Mouse (Mus musculus): Measurements from ENCODE around the gene Bcl11a.

Gene Bcl11a

DNA sequence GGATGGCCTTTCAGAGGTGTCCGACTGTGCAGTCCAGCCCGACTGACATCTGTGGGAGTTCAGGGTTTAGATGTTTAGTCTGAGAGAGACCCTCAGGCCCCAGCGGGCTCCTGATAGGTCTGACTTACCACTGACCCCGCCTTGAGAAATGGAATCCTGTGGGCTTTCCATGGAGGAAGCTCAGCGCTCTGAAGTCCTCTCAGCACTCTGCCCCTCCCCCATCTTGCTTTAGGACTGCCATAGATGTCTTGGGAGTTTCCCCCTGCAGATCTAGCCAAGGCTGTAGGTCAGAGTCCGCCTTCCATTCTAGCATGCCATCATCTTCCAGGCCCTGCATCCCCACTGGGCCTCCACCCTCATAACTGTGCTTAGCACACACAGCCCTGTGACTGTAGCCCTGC is 131.1 kb downstream of the Bcl11a start:
- no peak for DNase-seq (ENCODE audit: low spot score in 2 of 2)

DNA sequence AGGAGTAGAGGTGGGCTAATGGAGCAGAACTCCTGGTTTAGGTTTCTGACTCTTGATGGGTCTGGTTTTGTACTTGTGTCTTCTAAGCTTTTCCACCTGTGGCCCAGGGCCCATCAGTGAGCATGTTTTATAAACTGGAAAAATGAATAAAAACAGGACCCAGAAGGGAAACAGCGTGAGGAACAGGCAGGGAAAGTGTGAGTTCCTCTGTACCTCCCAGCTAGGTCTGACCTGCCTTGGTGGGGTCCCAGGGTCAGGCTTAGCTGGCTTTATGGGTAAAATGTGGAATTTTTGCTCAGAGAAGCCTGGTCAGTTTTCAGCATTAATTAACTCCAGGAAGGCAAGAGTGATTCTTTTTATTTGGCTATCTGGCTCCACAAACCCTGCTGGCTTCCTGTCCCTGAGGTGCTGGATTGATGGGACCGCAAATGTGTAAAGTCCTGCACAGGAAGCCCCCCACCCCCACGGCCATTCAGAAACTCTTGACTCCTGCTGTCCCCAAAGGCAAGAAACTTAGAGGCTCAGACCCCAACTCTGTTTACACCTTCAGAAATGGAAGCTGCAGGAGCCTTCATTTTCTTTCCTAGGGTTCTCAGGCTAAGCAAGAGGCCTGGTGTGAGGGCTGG is 136.8 kb downstream of the Bcl11a start:
- DNase-seq (ENCODE audit: low spot score in 2 of 2), result no peak

DNA sequence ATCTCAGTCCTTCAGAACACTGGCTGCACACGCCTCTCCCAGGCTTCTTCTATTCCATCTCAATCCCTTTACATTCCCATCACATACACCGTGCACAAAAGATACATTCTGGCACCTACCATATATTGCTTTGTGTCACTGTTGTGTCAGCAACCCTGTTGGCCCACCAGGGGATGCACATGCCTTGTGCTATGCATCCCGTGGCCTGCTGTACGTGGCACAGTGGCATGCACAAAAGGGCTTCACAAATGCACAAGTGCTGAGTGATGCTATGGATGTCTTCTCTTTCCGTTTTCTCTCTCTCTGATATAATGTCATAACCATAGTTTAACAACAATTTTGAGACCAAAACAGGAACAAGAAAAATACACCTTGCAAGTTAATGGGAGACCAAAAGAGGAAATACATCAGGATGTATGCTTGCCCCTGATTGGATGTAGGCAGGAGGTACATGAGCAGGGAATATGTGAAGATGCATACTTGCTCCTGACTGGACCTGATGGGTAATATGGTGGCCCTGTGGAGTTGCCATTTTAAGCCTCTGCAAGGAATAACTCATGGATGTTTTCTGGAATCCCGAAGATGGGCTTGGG is 140.0 kb downstream of the Bcl11a start:
- DNase-seq (ENCODE audit: low spot score in 2 of 2), result no peak

DNA sequence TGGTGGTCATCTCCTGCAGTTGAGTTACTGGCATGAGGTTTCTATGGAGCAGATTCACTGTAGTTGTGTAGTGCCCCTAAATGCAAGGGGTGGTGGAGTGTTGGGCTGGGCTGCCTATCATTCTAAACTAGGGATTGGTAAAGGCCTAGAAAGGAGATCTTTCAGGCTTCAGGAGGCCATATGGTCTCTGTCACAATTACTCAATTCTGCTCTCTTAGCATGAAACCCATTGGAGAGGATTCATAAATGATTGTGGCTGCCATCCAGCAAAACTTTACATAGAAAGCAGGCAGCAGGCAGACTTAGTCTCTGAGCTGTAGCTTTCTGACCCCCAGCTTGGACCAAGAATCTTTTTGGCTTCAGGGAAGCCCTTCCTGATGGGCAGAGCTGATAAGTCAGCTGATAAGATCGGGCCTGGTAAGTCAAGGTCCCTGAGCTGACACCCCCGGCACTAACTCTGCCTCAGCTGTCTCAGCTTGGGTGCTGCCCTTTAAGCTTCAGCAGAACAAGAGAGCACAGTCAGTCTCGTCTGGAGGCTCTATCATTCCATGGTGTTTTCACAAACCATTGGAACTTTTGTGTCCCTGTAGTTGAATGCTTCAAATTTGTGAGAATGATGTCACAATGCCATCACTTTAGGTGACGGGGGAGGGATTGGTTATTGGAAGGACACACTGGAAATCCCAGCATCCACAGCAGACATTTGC is 143.9 kb downstream of the Bcl11a start:
- DNase-seq (ENCODE audit: low spot score in 2 of 2), result no peak

Data from spleen, postnatal 4 days (tissue).